Mouse (Mus musculus): ENCODE results near the gene Zkscan5.
"Not testable (repeated sequence)": the region's sequence is repeated elsewhere in the genome, so short reads cannot be mapped to it uniquely, and the experiment has no call there.

Gene Zkscan5

DNA sequence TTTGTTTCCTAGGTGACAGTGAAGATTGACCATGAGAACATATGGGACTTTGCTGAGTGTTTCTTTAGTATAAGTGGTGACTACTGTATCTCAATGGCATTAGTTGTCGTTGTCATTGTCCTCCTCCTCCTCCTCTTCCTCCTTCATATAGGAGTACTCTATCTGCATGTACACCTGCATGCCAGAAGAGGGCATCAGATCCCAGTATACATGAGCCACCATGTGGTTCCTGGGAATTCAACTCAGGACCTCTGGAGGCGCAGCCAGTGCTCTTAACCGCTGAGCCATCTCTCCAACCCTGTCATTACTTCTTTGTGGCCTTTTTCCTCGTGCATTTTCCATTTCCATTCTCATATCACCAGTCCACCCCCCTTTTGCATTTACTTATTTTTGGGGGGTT, 10.3 kb downstream of the Zkscan5 start:
- no peak for DNase-seq

DNA sequence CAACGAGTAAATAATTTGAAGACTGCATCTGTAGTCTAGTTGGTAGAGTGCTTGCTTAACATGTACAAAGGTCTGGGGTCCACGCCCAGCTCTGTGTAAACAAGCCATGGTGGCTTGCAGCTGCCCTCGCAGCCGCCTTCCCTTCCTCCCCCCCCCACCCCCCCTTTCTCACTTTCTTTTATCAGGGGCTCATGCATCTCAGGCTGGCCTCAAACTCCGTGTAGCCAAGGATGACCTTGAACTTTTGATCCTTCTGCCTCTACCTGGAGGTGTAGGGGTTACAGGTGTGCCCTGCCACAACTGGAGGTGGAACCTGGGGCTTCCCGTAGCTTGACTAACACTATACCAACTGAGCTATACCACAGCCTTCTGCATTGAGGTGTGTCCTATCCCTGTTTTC, 13.4 kb downstream of the Zkscan5 start:
- DNase-seq, result no peak

DNA sequence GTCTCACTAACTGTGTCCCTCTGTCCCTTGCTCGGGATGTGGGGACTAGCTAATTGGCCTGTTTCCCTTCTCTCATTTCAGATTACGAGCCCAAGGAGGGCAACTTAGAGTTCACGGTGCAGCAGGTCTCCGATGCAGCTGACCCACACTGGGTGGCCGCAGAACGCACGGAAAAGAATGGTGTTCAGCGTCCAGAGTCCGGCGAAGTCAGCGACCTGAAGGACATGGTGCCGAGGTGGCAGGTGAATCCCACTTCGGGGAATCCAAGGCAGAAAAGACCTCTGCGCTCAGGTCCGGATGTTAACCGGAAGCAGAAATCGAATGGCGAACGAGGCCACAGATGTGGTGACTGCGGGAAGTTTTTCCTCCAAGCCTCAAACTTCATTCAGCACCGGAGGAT, 13.8 kb downstream of the Zkscan5 start:
- no peak for DNase-seq

DNA sequence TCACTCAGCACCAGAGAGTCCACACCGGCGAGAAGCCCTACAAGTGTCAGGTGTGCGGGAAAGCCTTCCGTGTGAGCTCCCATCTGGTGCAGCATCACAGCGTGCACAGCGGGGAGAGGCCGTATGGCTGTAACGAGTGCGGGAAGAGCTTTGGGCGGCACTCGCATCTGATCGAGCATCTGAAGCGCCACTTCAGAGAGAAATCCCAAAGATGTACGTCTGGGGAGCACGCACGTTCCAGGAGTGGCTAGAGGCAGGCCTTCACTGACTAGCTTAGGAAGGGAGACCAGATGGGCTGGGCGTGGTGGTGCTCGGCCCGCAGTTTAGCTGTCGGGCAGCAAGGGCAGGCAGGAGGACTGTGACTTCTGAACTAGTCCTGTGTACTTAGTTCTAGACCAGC, 14.3 kb downstream of the Zkscan5 start:
- DNase-seq, result no peak

DNA sequence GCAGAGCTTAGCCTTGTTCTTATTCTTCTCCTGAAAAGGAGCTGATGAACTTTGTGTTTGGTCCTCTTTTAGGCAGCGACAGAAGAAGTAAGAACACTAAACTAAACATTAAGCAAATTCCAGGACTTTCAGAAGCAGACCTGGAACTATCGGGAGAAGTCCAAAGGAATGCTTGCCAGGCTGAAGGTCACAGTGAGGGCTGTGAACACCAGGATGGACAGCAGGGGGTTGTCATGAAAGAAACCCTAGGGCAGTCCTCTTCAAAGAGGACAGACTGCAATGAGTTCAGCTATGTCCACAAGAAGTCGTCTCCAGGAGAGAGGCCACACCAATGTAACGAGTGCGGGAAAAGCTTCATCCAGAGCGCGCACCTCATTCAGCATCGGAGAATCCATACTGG, 15.6 kb downstream of the Zkscan5 start:
- no peak for DNase-seq

DNA sequence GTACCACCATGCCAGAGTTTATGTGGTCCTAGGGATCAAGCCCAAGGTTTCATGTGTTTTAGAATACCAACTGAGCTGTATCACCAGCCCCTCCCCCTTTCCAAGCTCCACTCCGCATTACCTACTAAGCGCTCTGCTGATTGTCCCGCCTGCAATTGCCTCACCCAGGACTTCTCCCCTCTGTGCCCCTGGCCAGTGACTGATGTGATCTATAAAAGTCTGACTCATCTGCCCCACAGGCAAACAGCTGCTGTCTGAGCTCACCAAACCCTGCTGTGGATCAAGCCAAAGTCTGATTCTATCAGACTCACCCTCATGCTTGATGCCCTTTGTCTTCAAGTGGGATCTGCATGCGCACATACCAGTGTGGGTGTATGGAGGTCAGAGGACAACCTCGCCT, 18.5 kb downstream of the Zkscan5 start:
- DNase-seq, result no peak

DNA sequence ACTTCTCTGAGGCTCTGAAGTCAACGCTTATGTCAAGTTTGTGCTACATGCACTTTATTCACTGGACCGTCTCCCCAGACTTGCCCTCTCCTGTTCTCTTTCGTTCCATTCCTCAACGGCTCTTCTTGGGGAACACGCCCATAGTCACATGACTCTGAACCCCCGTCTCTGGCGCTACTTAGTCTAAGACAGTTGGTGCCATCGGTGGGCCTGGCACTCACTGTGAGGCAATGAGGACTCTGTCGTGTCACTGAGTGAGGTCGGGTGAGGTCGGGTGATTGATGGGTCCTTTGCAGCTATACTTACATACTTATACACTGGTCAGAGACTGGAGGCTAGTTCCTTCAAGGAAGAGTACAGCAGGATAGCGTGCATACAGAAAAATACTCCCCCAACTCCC, 19.0 kb downstream of the Zkscan5 start:
- DNase-seq, result no peak

DNA sequence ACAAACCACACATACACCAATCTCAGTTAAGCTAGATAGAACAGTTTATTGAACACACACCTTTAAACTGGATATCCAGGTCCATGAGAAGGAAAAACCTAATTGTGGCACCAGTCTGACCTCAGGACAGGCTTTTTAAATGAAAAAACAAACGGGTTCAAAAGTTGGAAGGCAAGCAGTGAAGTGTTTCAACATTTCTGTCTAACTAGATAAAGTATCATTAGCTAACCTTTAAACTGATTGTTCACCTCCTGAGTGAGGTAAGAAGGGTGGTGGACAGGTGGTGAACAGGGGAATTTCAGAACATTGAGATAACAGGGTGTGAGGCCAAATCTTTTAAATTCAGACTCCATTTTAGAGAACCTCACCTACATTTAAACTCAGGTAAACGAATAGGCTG, 22.1 kb downstream of the Zkscan5 start:
- DNase-seq, result no peak

DNA sequence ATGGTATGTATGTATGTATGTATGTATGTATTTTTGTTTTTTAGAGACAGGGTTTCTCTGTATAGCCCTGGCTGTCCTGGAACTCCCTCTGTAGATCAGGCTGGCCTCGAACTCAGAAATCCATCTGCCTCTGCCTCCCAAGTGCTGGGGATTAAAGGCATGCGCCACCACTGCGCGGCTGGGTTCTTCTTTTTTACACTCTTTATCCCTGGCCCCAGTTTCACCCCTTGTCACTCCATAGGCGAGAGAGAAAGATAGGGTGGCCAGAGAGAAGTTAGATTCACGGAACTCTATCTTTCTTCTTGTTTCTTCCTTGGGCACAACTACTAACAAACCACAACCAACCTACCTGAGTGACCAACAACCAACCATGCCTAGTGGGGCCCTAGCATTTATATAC, 24.9 kb downstream of the Zkscan5 start:
- not testable (repeated sequence) for DNase-seq

DNA sequence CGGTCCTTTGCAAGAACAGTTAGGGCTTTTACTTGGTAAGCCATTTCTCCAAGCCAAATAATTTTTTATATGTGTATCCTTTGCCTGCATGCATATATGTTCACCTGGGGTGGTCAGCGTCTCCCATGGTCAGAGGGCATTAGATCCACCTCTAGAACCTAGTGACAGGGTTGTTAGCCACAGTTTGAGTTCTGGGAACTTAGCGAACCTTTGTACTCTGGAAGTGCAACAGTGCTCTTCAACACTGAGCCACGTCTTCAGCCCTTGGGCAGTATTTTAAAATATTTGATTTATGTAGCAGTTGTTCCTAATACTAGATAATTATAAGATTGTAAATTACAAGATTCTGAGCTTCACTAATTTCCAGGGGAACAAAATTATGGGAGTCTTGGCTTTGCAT, 26.3 kb downstream of the Zkscan5 start:
- DNase-seq, result no peak

DNA sequence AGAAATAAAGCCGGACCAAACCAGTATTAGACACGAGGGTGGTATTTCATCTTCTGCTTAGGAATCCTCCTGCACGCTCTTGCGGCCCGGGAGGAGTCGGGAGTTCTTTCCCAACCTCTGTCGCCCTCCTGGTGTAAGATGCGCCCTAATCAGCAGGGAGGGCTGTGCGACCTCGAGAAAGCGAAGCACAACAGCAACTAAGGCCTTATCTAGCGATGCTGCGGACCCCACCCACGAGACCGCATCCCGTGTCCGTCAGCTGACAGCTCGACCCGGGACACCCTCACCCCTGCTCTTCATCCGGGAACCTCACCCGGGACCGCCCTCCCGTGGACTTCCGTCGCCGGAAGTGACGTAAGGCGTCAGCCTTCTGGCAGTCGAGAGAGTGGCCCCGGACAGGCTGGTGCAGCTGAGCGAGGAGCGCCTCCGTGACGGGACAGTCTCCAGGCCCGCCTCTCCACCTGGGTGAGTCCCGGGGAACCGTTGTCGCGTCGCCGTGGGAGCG, 27.1 kb downstream of the Zkscan5 start, which contains the start of gene Zfp655:
Zfp655 (plus strand) TSS at position 349 of the 505 bp plus-strand sequence.
- peak; percentile 98 for DNase-seq

DNA sequence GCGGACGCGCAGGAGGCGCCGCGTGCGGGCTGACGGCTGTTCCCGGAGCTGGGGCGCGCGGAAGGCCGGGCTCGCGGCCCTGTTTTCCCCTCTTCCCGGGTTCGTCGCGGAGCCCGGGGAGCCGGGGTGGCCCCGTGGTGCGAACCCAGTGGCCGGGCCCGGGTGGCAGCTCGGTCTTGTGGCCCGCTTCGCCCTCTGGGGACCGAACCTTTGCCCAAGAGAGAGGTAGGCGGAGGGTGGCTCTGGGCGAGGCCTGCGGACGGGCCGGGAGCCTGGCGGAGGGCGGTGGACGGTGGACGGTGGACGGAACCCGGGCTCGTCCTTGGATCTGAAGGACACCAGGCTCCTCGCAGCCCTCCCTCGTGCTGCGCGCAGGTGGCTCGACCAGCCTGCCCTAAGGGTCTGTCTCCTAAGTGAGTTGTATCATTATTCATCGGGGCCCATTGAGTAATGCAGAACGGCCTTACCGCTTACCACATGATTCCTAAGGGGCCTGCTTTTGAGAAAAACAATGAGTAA, 27.6 kb downstream of the Zkscan5 start:
- DNase-seq, result no peak

DNA sequence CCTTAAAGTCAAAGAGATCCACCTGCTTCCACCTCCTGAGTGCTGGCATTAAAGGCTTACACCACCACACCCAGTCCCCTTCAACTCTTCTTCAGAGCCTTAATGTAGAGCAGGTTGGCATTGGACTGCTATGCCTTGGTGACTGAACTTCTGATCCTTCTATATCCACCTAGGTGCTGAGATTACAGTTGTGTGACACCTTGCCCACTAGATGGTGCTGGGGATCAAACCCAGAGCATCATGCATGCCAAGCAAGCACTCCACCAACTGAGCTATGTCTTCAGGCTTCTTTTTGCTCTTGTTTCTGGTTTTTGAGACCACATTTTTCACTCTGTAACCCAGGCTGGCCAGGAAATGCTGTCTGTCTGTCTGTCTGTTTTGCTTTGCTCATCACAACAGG, 30.3 kb downstream of the Zkscan5 start:
- no peak for DNase-seq

DNA sequence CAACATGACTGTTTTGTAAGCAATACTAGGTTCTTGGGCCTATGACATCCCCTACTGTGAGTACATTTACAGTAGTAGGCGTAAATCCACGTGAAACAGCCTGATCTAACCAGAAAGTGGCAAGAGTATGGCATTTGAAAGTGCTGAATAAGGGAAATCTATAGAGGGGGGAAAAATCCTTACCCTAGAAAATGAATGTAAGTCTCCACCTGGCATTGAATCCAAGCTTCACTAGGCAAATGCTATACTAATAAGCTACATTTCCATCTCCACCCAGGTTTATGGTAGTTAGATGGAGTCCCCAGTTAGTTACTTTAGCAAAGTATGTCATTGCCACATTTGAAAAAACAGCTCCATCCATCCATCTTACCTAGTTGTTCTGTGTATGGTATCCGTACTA, 45.2 kb downstream of the Zkscan5 start:
- no peak for DNase-seq

Measured in cerebellum, adult 9-11 months (tissue).